Mouse (Mus musculus) ovary, postnatal 36 days (tissue): ENCODE results near the gene Elk4.
A peak's percentile ranks its signal among the peaks of the same experiment; 100 is the strongest.

Experiments
- DNase-seq: peaks from one replicate; pipeline ENCODE4 v3.0.0; 2022; ENCODE audit warnings: low spot score, mixed read lengths

Elk4 gene

GRCm38 (mm10) chr1:132065475-132066172 is 58.2 kb downstream of the Elk4 start:
- DNase-seq = no peak

- DNase-seq = peak; percentile 70
Measured at GRCm38 (mm10) chr1:132067261-132068255, 60.2 kb downstream of the Elk4 start, which contains the start of gene Mfsd4a. Mfsd4a (minus strand) TSS chr1:132068062.

- no peak for DNase-seq
Measured at GRCm38 (mm10) chr1:132069436-132069835, 62.0 kb downstream of the Elk4 start.

DNA sequence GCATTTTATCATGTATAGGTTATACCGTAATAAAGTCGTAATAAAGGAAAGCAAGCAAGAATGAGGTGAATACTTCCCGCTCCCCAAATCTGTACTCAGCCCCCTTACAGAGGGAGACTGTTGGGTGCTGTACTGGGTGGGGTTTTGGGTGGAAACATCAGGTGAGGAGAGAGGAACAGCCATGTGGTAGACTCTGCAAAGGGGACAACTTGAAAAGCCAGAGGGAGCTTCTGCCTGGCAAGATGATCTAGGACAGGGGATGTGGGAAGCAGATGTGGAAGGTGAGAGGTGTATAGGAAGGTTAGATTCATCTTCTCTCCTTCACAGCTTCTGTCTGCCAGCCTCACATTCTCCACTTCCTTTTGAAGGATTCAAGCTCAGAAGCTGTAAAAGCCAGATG is 63.3 kb downstream of the Elk4 start:
- no peak for DNase-seq

- DNase-seq = no peak
Measured at GRCm38 (mm10) chr1:132075576-132075975, 68.2 kb downstream of the Elk4 start.

DNA sequence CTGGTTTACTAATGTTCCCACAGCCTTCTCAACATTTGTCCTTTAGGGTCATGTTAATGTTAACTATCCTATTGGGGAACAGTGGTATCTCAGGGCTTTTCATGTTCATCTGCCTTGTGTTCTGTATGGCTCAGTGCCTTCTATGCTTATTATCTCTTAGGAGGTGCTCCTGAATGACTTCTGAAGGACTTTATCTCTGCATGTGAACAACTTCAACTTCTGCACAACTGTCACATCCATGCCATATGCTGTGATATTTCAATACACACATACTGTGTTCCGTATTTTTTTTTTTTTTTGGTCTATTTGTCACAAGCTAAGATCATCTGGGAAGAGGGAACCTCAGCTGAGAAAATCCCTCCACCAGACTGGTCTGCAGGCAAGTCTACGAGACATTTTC is 71.0 kb downstream of the Elk4 start:
- no peak for DNase-seq
